Mouse (Mus musculus): ENCODE measurements at regions not wholly inside any gene's neighbourhood (a gene's known extent, or its start where the extent isn't known, plus 50 kb on each side); places are given as distances from the start of the nearest gene placed in this dataset.

GRCm38 (mm10) chr2:78189620-78190019, 243.4 kb upstream of the Cwc22 start:
- DNase-seq (no peak), ATAC-seq (ENCODE audit: insufficient read depth) (no peak)
- no peaks in the 10 kb centered on the region for H3K36me3 ChIP-seq (ENCODE audit: insufficient read depth)
- 7% methylated on average over 1 of the region's 1 CpGs for WGBS
- no peaks in the 10 kb centered on the region for H3K9me3 ChIP-seq (ENCODE audit: low read depth, low read length)
- no peak overlapping the region for H3K4me3 ChIP-seq (ENCODE audit: low read depth, low read length)
- no peak for TF ChIP-seq CTCF (IDR thresholded peaks at IDR 0.05; ENCODE audit: low read depth)
- H3K4me2 ChIP-seq: no peak overlapping the region
- H3K4me1 ChIP-seq (ENCODE audit: insufficient read depth): no peaks in the 10 kb centered on the region
- H3K27ac ChIP-seq (ENCODE audit: low read depth): no peak overlapping the region
- no peaks in the 10 kb centered on the region for H3K27me3 ChIP-seq (ENCODE audit: insufficient read depth, low read length)
- no peak overlapping the region for H3K9ac ChIP-seq

GRCm38 (mm10) chr2:78184950-78185349, 238.8 kb upstream of the Cwc22 start:
- no peak overlapping the region for H3K9ac ChIP-seq
- H3K9me3 ChIP-seq (ENCODE audit: low read depth, low read length): no peaks in the 10 kb centered on the region
- H3K36me3 ChIP-seq (ENCODE audit: insufficient read depth): no peaks in the 10 kb centered on the region
- no peak for ATAC-seq (ENCODE audit: insufficient read depth)
- H3K4me1 ChIP-seq (ENCODE audit: insufficient read depth): no peaks in the 10 kb centered on the region
- 71% methylated on average over 1 of the region's 1 CpGs for WGBS
- no peak for DNase-seq
- no peak overlapping the region for H3K27ac ChIP-seq (ENCODE audit: low read depth)
- TF ChIP-seq CTCF (IDR thresholded peaks at IDR 0.05; ENCODE audit: low read depth): no peak
- H3K4me3 ChIP-seq (ENCODE audit: low read depth, low read length): no peak overlapping the region
- H3K27me3 ChIP-seq (ENCODE audit: insufficient read depth, low read length): no peaks in the 10 kb centered on the region
- H3K4me2 ChIP-seq: no peak overlapping the region

- DNase-seq: no peak
- TF ChIP-seq CTCF (IDR thresholded peaks at IDR 0.05; ENCODE audit: low read depth): no peak
- H3K9me3 ChIP-seq (ENCODE audit: low read depth, low read length): no peaks in the 10 kb centered on the region
- ATAC-seq (ENCODE audit: insufficient read depth): no peak
- no peaks in the 10 kb centered on the region for H3K27me3 ChIP-seq (ENCODE audit: insufficient read depth, low read length)
- H3K36me3 ChIP-seq (ENCODE audit: insufficient read depth): no peaks in the 10 kb centered on the region
- no peaks in the 10 kb centered on the region for H3K4me1 ChIP-seq (ENCODE audit: insufficient read depth)
- no peak overlapping the region for H3K4me2 ChIP-seq
- H3K9ac ChIP-seq: no peak overlapping the region
- WGBS: 58% methylated on average over 4 of the region's 4 CpGs
- no peak overlapping the region for H3K4me3 ChIP-seq (ENCODE audit: low read depth, low read length)
- H3K27ac ChIP-seq (ENCODE audit: low read depth): no peak overlapping the region
Observed at GRCm38 (mm10) chr2:78173784-78174183, 227.6 kb upstream of the Cwc22 start.

- 59% methylated on average over 4 of the region's 4 CpGs for WGBS
- Histone ChIP-seq H3K4me1 (ENCODE audit: insufficient read depth) (no peaks in the 10 kb centered on the region), H3K36me3 (ENCODE audit: insufficient read depth) (no peaks in the 10 kb centered on the region), H3K4me2 (no peak overlapping the region), H3K9ac (no peak overlapping the region), H3K27me3 (ENCODE audit: insufficient read depth, low read length) (no peaks in the 10 kb centered on the region), H3K4me3 (ENCODE audit: low read depth, low read length) (no peak overlapping the region), H3K27ac (ENCODE audit: low read depth) (no peak overlapping the region), H3K9me3 (ENCODE audit: low read depth, low read length) (no peaks in the 10 kb centered on the region)
- ATAC-seq (ENCODE audit: insufficient read depth) (no peak), DNase-seq (no peak)
- no peak for TF ChIP-seq CTCF (IDR thresholded peaks at IDR 0.05; ENCODE audit: low read depth)
Observed at GRCm38 (mm10) chr2:78172819-78173218, 226.6 kb upstream of the Cwc22 start.

- H3K9me3 ChIP-seq (ENCODE audit: low read depth, low read length): no peaks in the 10 kb centered on the region
- H3K9ac ChIP-seq: no peak overlapping the region
- DNase-seq: no peak
- 79% methylated on average over 6 of the region's 6 CpGs for WGBS
- H3K4me3 ChIP-seq (ENCODE audit: low read depth, low read length): no peak overlapping the region
- H3K27ac ChIP-seq (ENCODE audit: low read depth): no peak overlapping the region
- TF ChIP-seq CTCF (IDR thresholded peaks at IDR 0.05; ENCODE audit: low read depth): no peak
- H3K36me3 ChIP-seq (ENCODE audit: insufficient read depth): no peaks in the 10 kb centered on the region
- H3K4me1 ChIP-seq (ENCODE audit: insufficient read depth): no peaks in the 10 kb centered on the region
- no peaks in the 10 kb centered on the region for H3K27me3 ChIP-seq (ENCODE audit: insufficient read depth, low read length)
- no peak overlapping the region for H3K4me2 ChIP-seq
- no peak for ATAC-seq (ENCODE audit: insufficient read depth)
Observed at GRCm38 (mm10) chr2:78170162-78170747, 224.1 kb upstream of the Cwc22 start.

- Histone ChIP-seq H3K9me3 (ENCODE audit: low read depth, low read length) (no peaks in the 10 kb centered on the region), H3K27me3 (ENCODE audit: insufficient read depth, low read length) (no peaks in the 10 kb centered on the region), H3K4me3 (ENCODE audit: low read depth, low read length) (no peak overlapping the region), H3K4me2 (no peak overlapping the region), H3K4me1 (ENCODE audit: insufficient read depth) (no peaks in the 10 kb centered on the region), H3K36me3 (ENCODE audit: insufficient read depth) (no peaks in the 10 kb centered on the region), H3K27ac (ENCODE audit: low read depth) (no peak overlapping the region), H3K9ac (no peak overlapping the region)
- no peak for TF ChIP-seq CTCF (IDR thresholded peaks at IDR 0.05; ENCODE audit: low read depth)
- WGBS: 36% methylated on average over 13 of the region's 13 CpGs
- DNase-seq: peak; percentile 28
- ATAC-seq (ENCODE audit: insufficient read depth): no peak
Observed at GRCm38 (mm10) chr2:78165429-78165828, 219.3 kb upstream of the Cwc22 start.

GRCm38 (mm10) chr2:78159877-78160485, 213.8 kb upstream of the Cwc22 start:
- ATAC-seq (ENCODE audit: insufficient read depth) (peak; percentile 94), DNase-seq (peak; percentile 84)
- no peak overlapping the region for H3K4me2 ChIP-seq
- H3K36me3 ChIP-seq (ENCODE audit: insufficient read depth): no peaks in the 10 kb centered on the region
- H3K27me3 ChIP-seq (ENCODE audit: insufficient read depth, low read length): no peaks in the 10 kb centered on the region
- H3K4me1 ChIP-seq (ENCODE audit: insufficient read depth): 0 out of 2 replicates have a peak, but pooled peaks cover 7% of the 10 kb centered on the region
- H3K4me3 ChIP-seq (ENCODE audit: low read depth, low read length): no peak overlapping the region
- 62% methylated on average over 3 of the region's 3 CpGs for WGBS
- no peaks in the 10 kb centered on the region for H3K9me3 ChIP-seq (ENCODE audit: low read depth, low read length)
- peak overlapping the region; percentile 40 for H3K27ac ChIP-seq (ENCODE audit: low read depth)
- H3K9ac ChIP-seq: no peak overlapping the region
- no peak for TF ChIP-seq CTCF (IDR thresholded peaks at IDR 0.05; ENCODE audit: low read depth)
